Mouse (Mus musculus) heart, embryonic 16.5 days (tissue): Measurements from ENCODE around the gene Dennd1a. TPM values are rescaled to one million over a fixed set of nuclear protein-coding genes. Genes with fewer than 3 reads are reported as not detected.

ENCODE experiments used
- ATAC-seq: fragments of 200-750 bp; cut with Nextera tagmentation; replicated peaks from 2 replicates; pipeline ENCODE4 v1.8.0; 2017; ENCODE audit warnings: moderate number of reproducible peaks; ENCODE audit not compliant: insufficient read depth, low FRiP score; ENCODE audit errors: extremely low read depth
- H3K27ac ChIP-seq: fragments of 300-500 bp; sonication (generic); 2 replicates; pipeline ENCODE4 v1.5.1; 2014; ENCODE audit warnings: mild to moderate bottlenecking, low read length, control low read depth, moderate library complexity
- H3K27me3 ChIP-seq: fragments of 300-500 bp; sonication (generic); 2 replicates; pipeline ENCODE4 v1.6.1; 2014; ENCODE audit warnings: low read length, mixed read lengths; ENCODE audit not compliant: control insufficient read depth, insufficient read depth
- H3K36me3 ChIP-seq: fragments of 300-500 bp; sonication (generic); 2 replicates; pipeline ENCODE4 v1.6.1; 2014; ENCODE audit not compliant: control insufficient read depth, insufficient read depth
- H3K4me1 ChIP-seq: fragments of 300-500 bp; sonication (generic); 2 replicates; pipeline ENCODE4 v1.6.1; 2014; ENCODE audit warnings: low read length, mixed read lengths; ENCODE audit not compliant: control insufficient read depth, insufficient read depth
- H3K4me2 ChIP-seq: fragments of 300-500 bp; sonication (generic); 2 replicates; pipeline ENCODE4 v1.6.1; 2014; ENCODE audit warnings: low read depth, mild to moderate bottlenecking, control low read depth, low read length
- H3K4me3 ChIP-seq: fragments of 300-500 bp; sonication (generic); 2 replicates; pipeline ENCODE4 v1.5.1; 2014; ENCODE audit warnings: mild to moderate bottlenecking, control low read depth, low read length
- H3K9ac ChIP-seq: fragments of 300-500 bp; sonication (generic); 2 replicates; pipeline ENCODE4 v1.6.1; 2014; ENCODE audit warnings: low read length, control low read depth
- H3K9me3 ChIP-seq: fragments of 300-500 bp; sonication (generic); replicated peaks from 2 replicates; pipeline ENCODE4 v1.6.1; 2016; ENCODE audit warnings: low read length; ENCODE audit not compliant: control insufficient read depth
- WGBS: fragments of 180-500 bp; shearing (Covaris S2); extraction: QIAGEN DNeasy Blood & Tissue Kit; methylation state at CpG from one replicate; pipeline ENCODE4 v1.1.7; 2014; 5-methylcytosine and 5-hydroxymethylcytosine counted together
- polyA plus RNA-seq: library from polyadenylated mRNA; unstranded; fragments of >200 nt; fragmentation: Nextera tagmentation; extraction: Ambion mirVana; gene quantifications from 2 replicates; pipeline ENCODE4 v1.2.1, GENCODE M21; 2015

Gene Dennd1a
- polyA plus RNA-seq, 1 experiment from 2014 or later, result 12.7 TPM

- H3K9ac ChIP-seq, result no peak overlapping the region
- ATAC-seq, result no peak
- H3K4me2 ChIP-seq, result no peak overlapping the region
- no peak overlapping the region for H3K27ac ChIP-seq
- no peak overlapping the region for H3K4me3 ChIP-seq
- peaks cover 7% of the 10 kb centered on the region for H3K4me1 ChIP-seq
- H3K27me3 ChIP-seq, result no peaks in the 10 kb centered on the region
- H3K36me3 ChIP-seq, result no peaks in the 10 kb centered on the region
- no peaks in the 10 kb centered on the region for H3K9me3 ChIP-seq
Observed at GRCm38 (mm10) chr2:38191601-38192000, 95.6 kb downstream of the Dennd1a start.

GRCm38 (mm10) chr2:38186438-38186837 is 100.8 kb downstream of the Dennd1a start:
- ATAC-seq, result no peak
- Histone ChIP-seq H3K36me3 (no peaks in the 10 kb centered on the region), H3K9me3 (no peaks in the 10 kb centered on the region), H3K27ac (no peak overlapping the region), H3K4me1 (no peaks in the 10 kb centered on the region), H3K4me3 (no peak overlapping the region), H3K9ac (no peak overlapping the region), H3K4me2 (no peak overlapping the region), H3K27me3 (no peaks in the 10 kb centered on the region)
- 72% methylated on average over 2 of the region's 2 CpGs for WGBS

- H3K9ac ChIP-seq, result no peak overlapping the region
- no peaks in the 10 kb centered on the region for H3K27me3 ChIP-seq
- no peak overlapping the region for H3K27ac ChIP-seq
- H3K9me3 ChIP-seq, result no peaks in the 10 kb centered on the region
- H3K4me3 ChIP-seq, result no peak overlapping the region
- H3K4me1 ChIP-seq, result no peaks in the 10 kb centered on the region
- H3K4me2 ChIP-seq, result no peak overlapping the region
- 75% methylated on average over 3 of the region's 3 CpGs for WGBS
- H3K36me3 ChIP-seq, result no peaks in the 10 kb centered on the region
- no peak for ATAC-seq
Observed at GRCm38 (mm10) chr2:38184977-38185376, 102.2 kb downstream of the Dennd1a start.

- Histone ChIP-seq H3K9me3 (no peaks in the 10 kb centered on the region), H3K27ac (no peak overlapping the region), H3K27me3 (no peaks in the 10 kb centered on the region), H3K9ac (no peak overlapping the region), H3K4me1 (no peaks in the 10 kb centered on the region), H3K36me3 (no peaks in the 10 kb centered on the region), H3K4me3 (no peak overlapping the region), H3K4me2 (no peak overlapping the region)
- 77% methylated on average over 1 of the region's 1 CpGs for WGBS
- ATAC-seq, result no peak
Observed at GRCm38 (mm10) chr2:38183881-38184280, 103.3 kb downstream of the Dennd1a start.

- H3K27me3 ChIP-seq, result no peaks in the 10 kb centered on the region
- no peak for ATAC-seq
- WGBS, result 88% methylated on average over 1 of the region's 1 CpGs
- no peak overlapping the region for H3K4me3 ChIP-seq
- H3K36me3 ChIP-seq, result no peaks in the 10 kb centered on the region
- no peaks in the 10 kb centered on the region for H3K9me3 ChIP-seq
- no peak overlapping the region for H3K9ac ChIP-seq
- peaks cover 3% of the 10 kb centered on the region for H3K4me1 ChIP-seq
- H3K4me2 ChIP-seq, result no peak overlapping the region
- H3K27ac ChIP-seq, result no peak overlapping the region
Observed at GRCm38 (mm10) chr2:38182283-38182682, 104.9 kb downstream of the Dennd1a start.

GRCm38 (mm10) chr2:38177583-38177978 is 109.6 kb downstream of the Dennd1a start:
- peak overlapping the region; percentile 46; the same call in 1 of the 2 replicates for H3K27ac ChIP-seq
- no peak for ATAC-seq

GRCm38 (mm10) chr2:38176870-38177582 is 110.2 kb downstream of the Dennd1a start:
- Histone ChIP-seq H3K27me3 (no peaks in the 10 kb centered on the region), H3K36me3 (no peaks in the 10 kb centered on the region), H3K4me1 (peaks cover 7% of the 10 kb centered on the region), H3K27ac (peak overlapping the region; percentile 46; the same call in 1 of the 2 replicates), H3K9me3 (no peaks in the 10 kb centered on the region), H3K4me3 (no peak overlapping the region), H3K9ac (no peak overlapping the region), H3K4me2 (no peak overlapping the region)
- no peak for ATAC-seq
- 51% methylated on average over 4 of the region's 4 CpGs for WGBS

More at GRCm38 (mm10) chr2:38177583-38177978, 109.6 kb downstream of the Dennd1a start:
- Histone ChIP-seq H3K4me1 (peaks cover 7% of the 10 kb centered on the region), H3K4me3 (no peak overlapping the region), H3K27me3 (no peaks in the 10 kb centered on the region), H3K36me3 (no peaks in the 10 kb centered on the region), H3K9ac (no peak overlapping the region), H3K9me3 (no peaks in the 10 kb centered on the region), H3K4me2 (no peak overlapping the region)

GRCm38 (mm10) chr2:38175276-38175675 is 111.9 kb downstream of the Dennd1a start:
- no peak overlapping the region for H3K9ac ChIP-seq
- no peak overlapping the region for H3K27ac ChIP-seq
- H3K9me3 ChIP-seq, result no peaks in the 10 kb centered on the region
- ATAC-seq, result no peak
- no peaks in the 10 kb centered on the region for H3K36me3 ChIP-seq
- H3K27me3 ChIP-seq, result no peaks in the 10 kb centered on the region
- peaks cover 7% of the 10 kb centered on the region for H3K4me1 ChIP-seq
- no peak overlapping the region for H3K4me2 ChIP-seq
- H3K4me3 ChIP-seq, result no peak overlapping the region

- no peak for ATAC-seq
- Histone ChIP-seq H3K27ac (no peak overlapping the region), H3K4me1 (no peaks in the 10 kb centered on the region), H3K4me3 (no peak overlapping the region), H3K9me3 (no peaks in the 10 kb centered on the region), H3K9ac (no peak overlapping the region), H3K27me3 (no peaks in the 10 kb centered on the region), H3K36me3 (no peaks in the 10 kb centered on the region), H3K4me2 (no peak overlapping the region)
- WGBS, result 66% methylated on average over 3 of the region's 3 CpGs
Observed at GRCm38 (mm10) chr2:38168606-38169005, 118.6 kb downstream of the Dennd1a start.
